Mouse (Mus musculus) liver, postnatal 0 days (tissue): ENCODE data around the gene Pigl. TPM values are rescaled to one million over a fixed set of nuclear protein-coding genes. Genes with fewer than 3 reads are reported as not detected.

Experiments
- ATAC-seq: fragments of 200-750 bp; cut with Nextera tagmentation; 2 replicates; pipeline ENCODE4 v1.8.0; 2017; ENCODE audit warnings: mild to moderate bottlenecking, moderate library complexity
- DNase-seq: peaks from one replicate; pipeline ENCODE4 v3.0.0-alpha.2; 2016
- H3K27ac ChIP-seq: fragments of 300-500 bp; sonication (generic); 2 replicates; pipeline ENCODE4 v1.5.1; 2014; ENCODE audit warnings: antibody characterized with exemption, moderate library complexity, mild to moderate bottlenecking, low read depth
- H3K27me3 ChIP-seq: fragments of 300-500 bp; sonication (generic); 2 replicates; pipeline ENCODE4 v1.6.1; 2014; ENCODE audit warnings: low read length, control low read depth, mixed read lengths; ENCODE audit not compliant: insufficient read depth
- H3K36me3 ChIP-seq: fragments of 300-500 bp; sonication (generic); replicated peaks from 2 replicates; pipeline ENCODE4 v1.6.1; 2014; ENCODE audit warnings: mild to moderate bottlenecking, control low read depth, low read length, moderate library complexity, mixed read lengths; ENCODE audit not compliant: insufficient read depth
- H3K4me1 ChIP-seq: fragments of 300-500 bp; sonication (generic); 2 replicates; pipeline ENCODE4 v1.6.1; 2014; ENCODE audit warnings: antibody characterized with exemption, mild to moderate bottlenecking, control low read depth; ENCODE audit not compliant: insufficient read depth
- H3K4me2 ChIP-seq: fragments of 300-500 bp; sonication (generic); 2 replicates; pipeline ENCODE4 v1.6.1; 2014; ENCODE audit warnings: low read depth, mild to moderate bottlenecking, low read length, moderate library complexity, mixed read lengths
- H3K4me3 ChIP-seq: fragments of 300-500 bp; sonication (generic); 2 replicates; pipeline ENCODE4 v1.5.1; 2014; ENCODE audit warnings: low read depth, low read length
- H3K9ac ChIP-seq: fragments of 300-500 bp; sonication (generic); replicated peaks from 2 replicates; pipeline ENCODE4 v1.6.1; 2014; ENCODE audit warnings: mild to moderate bottlenecking, moderate library complexity
- H3K9me3 ChIP-seq: fragments of 300-500 bp; sonication (generic); 2 replicates; pipeline ENCODE4 v1.6.1; 2016; ENCODE audit warnings: mild to moderate bottlenecking, control low read depth, low read length, mixed read lengths
- CTCF ChIP-seq: sonication (generic); IDR thresholded peaks from 2 replicates; pipeline ENCODE4 v1.5.1; 2016; ENCODE audit warnings: antibody characterized with exemption, low read depth
- EP300 ChIP-seq: IDR thresholded peaks from 2 replicates; pipeline ENCODE4 v1.6.1; 2016; ENCODE audit warnings: antibody characterized with exemption, low read depth, mild to moderate bottlenecking
- WGBS: fragments of 180-500 bp; shearing (Covaris S2); extraction: QIAGEN DNeasy Blood & Tissue Kit; methylation state at CpG from one replicate; pipeline ENCODE4 v1.1.7; 2014; ENCODE audit not compliant: insufficient replicate concordance; 5-methylcytosine and 5-hydroxymethylcytosine counted together
- polyA plus RNA-seq: library from polyadenylated mRNA; unstranded; fragments of >200 nt; fragmentation: Nextera tagmentation; extraction: Ambion mirVana; gene quantifications from 2 replicates; pipeline ENCODE4 v1.2.1, GENCODE M21; 2015

The Pigl gene
- polyA plus RNA-seq, 1 experiment from 2014 or later = 2.7 TPM

DNA sequence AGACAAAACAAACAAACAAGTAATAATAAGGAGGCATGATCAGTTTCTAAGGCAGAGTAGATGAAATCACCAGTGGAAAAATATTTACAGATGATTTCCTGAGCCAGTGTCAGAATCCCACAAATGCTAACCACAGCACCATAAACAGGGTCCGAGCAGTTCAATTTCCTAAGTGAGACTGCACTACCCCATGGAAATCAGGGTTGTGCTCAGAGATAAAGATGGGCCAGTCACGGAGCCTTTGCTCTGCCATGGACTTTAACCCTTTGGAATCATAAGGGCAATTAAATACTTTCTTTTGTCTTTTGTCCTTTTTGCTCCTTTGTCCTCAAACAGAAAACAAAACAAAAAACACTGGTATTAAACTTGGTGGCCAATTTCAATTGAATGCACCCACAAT, 64.0 kb downstream of the Pigl start:
- Histone ChIP-seq H3K27ac (no peak overlapping the region), H3K9ac (no peak overlapping the region), H3K4me1 (no peaks in the 10 kb centered on the region), H3K9me3 (no peaks in the 10 kb centered on the region), H3K27me3 (no peaks in the 10 kb centered on the region), H3K4me3 (no peak overlapping the region), H3K36me3 (0 out of 2 replicates have a peak, but pooled peaks cover 3% of the 10 kb centered on the region), H3K4me2 (no peak overlapping the region)
- DNase-seq (no peak), ATAC-seq (no peak)
- 43% methylated on average over 2 of the region's 2 CpGs for WGBS
- TF ChIP-seq EP300 (no peak), CTCF (no peak)

DNA sequence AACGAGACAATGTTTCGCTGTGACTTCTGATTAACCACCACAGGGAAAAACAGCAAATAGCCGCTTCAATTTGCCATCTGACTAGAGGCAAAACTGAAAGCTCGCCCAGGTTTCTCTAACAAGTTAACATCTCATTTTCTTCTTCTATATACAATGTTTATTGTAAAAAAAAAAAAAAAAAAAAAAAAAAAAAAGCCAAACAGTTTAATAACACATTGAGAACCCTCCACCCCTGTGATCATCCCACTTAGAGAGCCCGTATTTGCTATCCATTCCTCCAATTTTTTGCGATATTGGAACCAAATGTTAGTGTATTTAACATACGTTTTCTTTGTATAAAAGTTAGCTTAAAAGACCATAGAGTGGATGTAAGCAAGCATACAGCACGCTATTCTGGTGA, 78.8 kb downstream of the Pigl start:
- no peak for ATAC-seq
- no peak for TF ChIP-seq EP300
- no peak for TF ChIP-seq CTCF
- H3K36me3 ChIP-seq = peaks cover 8% of the 10 kb centered on the region
- 86% methylated on average over 8 of the region's 8 CpGs for WGBS
- H3K27ac ChIP-seq = no peak overlapping the region
- H3K9me3 ChIP-seq = no peaks in the 10 kb centered on the region
- H3K4me3 ChIP-seq = no peak overlapping the region
- H3K4me2 ChIP-seq = peak overlapping the region; percentile 99; the same call in 1 of the 2 replicates
- DNase-seq = no peak
- H3K27me3 ChIP-seq = no peaks in the 10 kb centered on the region
- H3K4me1 ChIP-seq = peaks cover 10% of the 10 kb centered on the region
- H3K9ac ChIP-seq = no peak overlapping the region

DNA sequence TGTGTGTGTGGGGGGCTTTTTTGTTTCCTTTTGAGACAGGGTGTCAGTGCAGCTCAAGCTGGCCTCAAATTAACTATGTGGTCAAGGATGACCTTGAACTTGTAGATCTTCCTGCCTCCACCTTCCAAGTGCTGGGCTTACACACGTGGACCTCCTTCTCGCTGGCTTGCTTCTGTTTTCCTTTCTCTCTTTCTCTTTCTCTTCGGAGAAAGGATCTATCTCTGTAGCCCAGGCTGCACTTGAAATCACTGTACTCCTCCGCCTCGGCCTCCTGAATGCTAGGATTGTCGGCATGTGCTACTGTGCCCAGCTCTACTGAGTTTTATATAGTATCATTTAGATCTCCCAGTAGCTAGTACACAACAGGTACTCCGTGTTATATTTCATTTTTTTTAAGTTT, 79.3 kb downstream of the Pigl start:
- no peaks in the 10 kb centered on the region for H3K9me3 ChIP-seq
- H3K36me3 ChIP-seq = peaks cover 7% of the 10 kb centered on the region
- H3K9ac ChIP-seq = 0 out of 2 replicates have a peak overlapping the region, but pooled peaks have one; percentile 34
- WGBS = 36% methylated on average over 7 of the region's 7 CpGs
- no peak overlapping the region for H3K27ac ChIP-seq
- TF ChIP-seq EP300 (no peak), CTCF (no peak)
- H3K27me3 ChIP-seq = no peaks in the 10 kb centered on the region
- DNase-seq (no peak), ATAC-seq (no peak)
- H3K4me1 ChIP-seq = peaks cover 10% of the 10 kb centered on the region
- peak overlapping the region; percentile 99 for H3K4me2 ChIP-seq
- H3K4me3 ChIP-seq = 0 out of 2 replicates have a peak overlapping the region, but pooled peaks have one; percentile 15

DNA sequence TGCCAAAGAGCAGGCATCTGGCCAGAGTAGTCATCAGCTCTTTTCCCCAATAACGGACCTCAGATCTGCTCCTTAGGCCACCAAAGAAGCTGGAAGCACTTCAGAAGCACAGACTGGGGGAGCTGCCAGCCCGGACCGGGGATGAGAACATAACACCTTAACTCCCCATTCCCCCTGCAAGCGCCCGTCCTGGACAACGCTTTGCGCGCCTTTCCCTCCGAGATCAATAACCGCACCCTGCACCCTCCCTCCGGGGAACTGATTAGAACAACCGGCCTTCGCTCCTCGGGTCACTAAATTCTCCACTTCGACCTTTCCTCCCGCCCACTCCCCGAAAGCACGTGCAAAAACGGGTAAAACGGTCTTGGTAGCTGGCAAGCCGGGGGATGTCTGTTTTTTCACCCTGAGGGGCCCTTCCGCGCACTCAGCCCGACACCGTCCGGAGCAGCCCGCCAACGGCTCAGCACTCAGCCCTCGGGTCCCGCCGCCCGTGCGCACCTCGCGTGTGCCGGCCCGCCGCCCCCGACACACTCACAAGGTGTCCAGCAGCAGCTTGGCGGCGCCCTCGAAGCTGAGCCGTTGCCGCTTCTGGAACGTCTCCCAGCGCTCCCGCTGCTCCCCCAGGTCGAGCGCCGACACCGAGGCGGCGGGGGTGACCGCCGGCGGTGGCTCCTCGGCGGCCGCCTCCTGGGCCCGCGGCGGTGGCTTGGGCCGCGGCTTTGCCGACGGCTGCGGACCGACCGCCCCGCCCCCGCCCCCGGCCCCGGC, 80.2 kb downstream of the Pigl start:
- H3K27me3 ChIP-seq = no peaks in the 10 kb centered on the region
- WGBS = under 1% methylated on average over 62 of the region's 73 CpGs
- H3K27ac ChIP-seq = peak overlapping the region; percentile 89
- ATAC-seq = peak; percentile 80
- H3K4me1 ChIP-seq = peaks cover 10% of the 10 kb centered on the region
- peak overlapping the region; percentile 78 for H3K4me3 ChIP-seq
- no peak; the same call in 1 of the 2 replicates for TF ChIP-seq CTCF
- no peak for TF ChIP-seq EP300
- H3K9ac ChIP-seq = peak overlapping the region; percentile 92
- H3K36me3 ChIP-seq = peaks cover 6% of the 10 kb centered on the region
- no peaks in the 10 kb centered on the region for H3K9me3 ChIP-seq
- peak overlapping the region; percentile 99 for H3K4me2 ChIP-seq
- DNase-seq = peak; percentile 72

DNA sequence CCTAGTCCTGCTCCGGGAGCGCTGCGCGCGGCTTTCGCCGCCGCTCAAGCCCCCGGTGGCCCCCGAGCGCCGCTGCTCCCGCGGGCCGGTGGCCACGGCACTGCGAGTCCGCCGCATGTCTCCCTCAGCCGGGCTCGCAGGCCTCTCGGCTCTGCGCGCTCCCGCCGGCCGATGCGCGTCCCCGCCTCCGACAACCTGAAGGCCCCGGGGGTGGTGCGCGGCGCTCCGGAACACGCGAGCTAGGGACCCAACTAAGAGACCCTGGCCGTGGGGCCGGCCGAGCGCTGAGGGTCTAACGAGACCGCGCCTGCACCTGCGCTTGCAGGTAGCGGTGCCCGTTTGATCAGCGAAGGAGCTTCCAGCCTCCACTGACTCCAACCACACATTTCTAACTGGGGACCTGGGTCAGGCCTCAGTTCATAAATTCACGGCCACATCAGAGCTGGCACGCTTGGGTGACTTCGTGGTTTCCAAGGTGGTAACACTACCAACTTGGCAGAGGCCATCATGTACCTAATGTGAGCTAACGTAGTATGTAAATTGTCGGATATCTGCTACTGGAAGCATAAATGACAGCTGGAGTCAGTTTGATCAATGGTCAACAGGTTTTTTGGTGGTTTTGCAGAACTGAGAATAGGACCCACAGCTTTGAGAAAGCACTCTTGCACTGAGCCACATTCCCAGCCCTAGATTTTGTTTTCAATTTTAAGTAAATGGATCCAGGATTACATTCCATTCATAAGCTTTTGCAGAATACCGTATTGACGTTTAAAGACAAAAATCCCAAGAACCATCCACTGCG, 81.0 kb downstream of the Pigl start, which contains the start of gene Cenpv:
Gene Cenpv, minus strand, starts transcription at position 173 of the 802 bp plus-strand sequence.
- Histone ChIP-seq H3K4me3 (peak within 1 kb of the TSS; percentile 78), H3K36me3 (no peaks in the 10 kb centered on the region), H3K4me1 (peaks cover 10% of the 10 kb centered on the region), H3K4me2 (peak within 1 kb of the TSS; percentile 99), H3K9ac (peak within 1 kb of the TSS; percentile 92), H3K27ac (peak within 1 kb of the TSS; percentile 89), H3K27me3 (no peaks in the 10 kb centered on the region), H3K9me3 (no peaks in the 10 kb centered on the region)
- TF ChIP-seq CTCF = no peak
- TF ChIP-seq EP300 = no peak
- WGBS = 11% methylated on average over 33 of the region's 57 CpGs
- peak; percentile 85 for DNase-seq
- ATAC-seq = peak; percentile 81

DNA sequence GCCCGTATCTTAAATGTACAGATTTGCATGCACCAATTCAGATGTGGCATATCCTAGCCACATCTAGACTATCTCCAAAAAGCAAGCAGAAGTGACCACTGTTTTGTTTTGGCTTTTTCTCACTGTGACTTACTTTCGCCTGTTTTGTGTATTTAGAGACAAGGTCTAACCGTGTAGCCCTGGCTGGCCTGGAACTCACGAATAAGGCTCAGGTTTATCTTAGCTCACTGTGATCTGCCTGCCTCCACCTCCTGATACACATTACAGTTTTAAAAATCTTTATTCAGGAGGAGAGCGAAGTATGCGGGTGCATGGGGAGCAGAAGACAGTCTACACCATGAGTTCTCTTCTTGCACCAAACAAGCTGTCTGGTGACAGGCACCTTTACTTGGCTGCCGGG, 81.9 kb downstream of the Pigl start:
- Histone ChIP-seq H3K4me2 (no peak overlapping the region), H3K27ac (no peak overlapping the region), H3K4me1 (peaks cover 10% of the 10 kb centered on the region), H3K27me3 (no peaks in the 10 kb centered on the region), H3K9ac (no peak overlapping the region), H3K36me3 (no peaks in the 10 kb centered on the region), H3K4me3 (no peak overlapping the region), H3K9me3 (no peaks in the 10 kb centered on the region)
- DNase-seq = no peak
- TF ChIP-seq CTCF = no peak
- TF ChIP-seq EP300 = no peak
- 79% methylated on average over 7 of the region's 7 CpGs for WGBS
- no peak for ATAC-seq
